Mouse (Mus musculus): ENCODE data around the gene Dohh. TPM values are rescaled to one million over a fixed set of nuclear protein-coding genes. Genes with fewer than 3 reads are reported as not detected.

The Dohh gene
- polyA plus RNA-seq, 1 experiment from 2014 or later, result 69.7 TPM

- Histone ChIP-seq H3K27ac (replicated peaks) (peak overlapping the region; percentile 98), H3K36me3 (peaks cover 65% of the 10 kb centered on the region), H3K9me3 (no peaks in the 10 kb centered on the region), H3K4me3 (peak overlapping the region; percentile 45), H3K27me3 (replicated peaks) (peaks cover 4% of the 10 kb centered on the region; the same call in 1 of the 2 replicates), H3K4me1 (peaks cover 96% of the 10 kb centered on the region), H3K9ac (peak overlapping the region; percentile 71), H3K4me2 (peak overlapping the region; percentile 65)
- WGBS, result 19% methylated on average over 31 of the region's 31 CpGs
- no peak for ATAC-seq (ENCODE audit: extremely low read depth, insufficient number of reproducible peaks, low FRiP score, low TSS enrichment)
These were observed 23.6 kb downstream of the Dohh start for GRCm38 (mm10) chr10:81407539-81408423.

GRCm38 (mm10) chr10:81408424-81408729, 24.1 kb downstream of the Dohh start:
- H3K27ac ChIP-seq (replicated peaks), result peak overlapping the region; percentile 98
- no peaks in the 10 kb centered on the region for H3K9me3 ChIP-seq
- H3K27me3 ChIP-seq (replicated peaks), result peaks cover 4% of the 10 kb centered on the region; the same call in 1 of the 2 replicates
- H3K4me3 ChIP-seq, result no peak overlapping the region
- peaks cover 96% of the 10 kb centered on the region for H3K4me1 ChIP-seq
- H3K36me3 ChIP-seq, result peaks cover 65% of the 10 kb centered on the region
- peak overlapping the region; percentile 65; the same call in 1 of the 2 replicates for H3K4me2 ChIP-seq
- WGBS, result 45% methylated on average over 13 of the region's 13 CpGs
- H3K9ac ChIP-seq, result peak overlapping the region; percentile 71; the same call in 1 of the 2 replicates
- ATAC-seq (ENCODE audit: extremely low read depth, insufficient number of reproducible peaks, low FRiP score, low TSS enrichment), result no peak

- peak; percentile 6; the same call in 1 of the 2 replicates for ATAC-seq (ENCODE audit: extremely low read depth, insufficient number of reproducible peaks, low FRiP score, low TSS enrichment)
- H3K27ac ChIP-seq (replicated peaks), result peak overlapping the region; percentile 98
- H3K36me3 ChIP-seq, result peaks cover 60% of the 10 kb centered on the region
- 13% methylated on average over 9 of the region's 9 CpGs for WGBS
- no peaks in the 10 kb centered on the region for H3K9me3 ChIP-seq
- peak overlapping the region; percentile 51 for H3K4me2 ChIP-seq
- H3K9ac ChIP-seq, result peak overlapping the region; percentile 71; the same call in 1 of the 2 replicates
- peaks cover 96% of the 10 kb centered on the region for H3K4me1 ChIP-seq
- peaks cover 4% of the 10 kb centered on the region; the same call in 1 of the 2 replicates for H3K27me3 ChIP-seq (replicated peaks)
- H3K4me3 ChIP-seq, result no peak overlapping the region
These were observed 24.7 kb downstream of the Dohh start for GRCm38 (mm10) chr10:81408871-81409291.

- H3K9ac ChIP-seq, result peak overlapping the region; percentile 71
- ATAC-seq (ENCODE audit: extremely low read depth, insufficient number of reproducible peaks, low FRiP score, low TSS enrichment), result no peak
- no peaks in the 10 kb centered on the region for H3K9me3 ChIP-seq
- peaks cover 56% of the 10 kb centered on the region for H3K36me3 ChIP-seq
- peak overlapping the region; percentile 98 for H3K27ac ChIP-seq (replicated peaks)
- H3K4me3 ChIP-seq, result peak overlapping the region; percentile 25
- 34% methylated on average over 8 of the region's 8 CpGs for WGBS
- H3K4me1 ChIP-seq, result peaks cover 96% of the 10 kb centered on the region
- peak overlapping the region; percentile 51 for H3K4me2 ChIP-seq
- H3K27me3 ChIP-seq (replicated peaks), result peaks cover 4% of the 10 kb centered on the region; the same call in 1 of the 2 replicates
These were observed 25.1 kb downstream of the Dohh start for GRCm38 (mm10) chr10:81409330-81409729.

- H3K4me3 ChIP-seq, result peak overlapping the region; percentile 25; the same call in 1 of the 2 replicates
- H3K36me3 ChIP-seq, result peaks cover 47% of the 10 kb centered on the region
- H3K9ac ChIP-seq, result peak overlapping the region; percentile 71
- no peak for ATAC-seq (ENCODE audit: extremely low read depth, insufficient number of reproducible peaks, low FRiP score, low TSS enrichment)
- H3K4me2 ChIP-seq, result peak overlapping the region; percentile 51
- H3K4me1 ChIP-seq, result peaks cover 100% of the 10 kb centered on the region
- peak overlapping the region; percentile 98 for H3K27ac ChIP-seq (replicated peaks)
- 56% methylated on average over 4 of the region's 4 CpGs for WGBS
- H3K27me3 ChIP-seq (replicated peaks), result 0 out of 2 replicates have a peak, but pooled peaks cover 4% of the 10 kb centered on the region
- H3K9me3 ChIP-seq, result no peaks in the 10 kb centered on the region
These were observed 26.1 kb downstream of the Dohh start for GRCm38 (mm10) chr10:81410350-81410749.

- no peak overlapping the region for H3K4me3 ChIP-seq
- WGBS, result 60% methylated on average over 9 of the region's 9 CpGs
These were observed 26.8 kb downstream of the Dohh start for GRCm38 (mm10) chr10:81410981-81411380.

GRCm38 (mm10) chr10:81411471-81412400, 27.5 kb downstream of the Dohh start:
- H3K27me3 ChIP-seq (replicated peaks), result 0 out of 2 replicates have a peak, but pooled peaks cover under 1% of the 10 kb centered on the region
- peak overlapping the region; percentile 98 for H3K27ac ChIP-seq (replicated peaks)
- H3K36me3 ChIP-seq, result peaks cover 40% of the 10 kb centered on the region
- H3K9ac ChIP-seq, result peak overlapping the region; percentile 71
- H3K4me2 ChIP-seq, result peak overlapping the region; percentile 37
- no peaks in the 10 kb centered on the region for H3K9me3 ChIP-seq
- WGBS, result 40% methylated on average over 18 of the region's 18 CpGs
- peaks cover 100% of the 10 kb centered on the region for H3K4me1 ChIP-seq
- no peak for ATAC-seq (ENCODE audit: extremely low read depth, insufficient number of reproducible peaks, low FRiP score, low TSS enrichment)
- H3K4me3 ChIP-seq, result no peak overlapping the region

More at GRCm38 (mm10) chr10:81410981-81411380, 26.8 kb downstream of the Dohh start:
- no peak for ATAC-seq (ENCODE audit: extremely low read depth, insufficient number of reproducible peaks, low FRiP score, low TSS enrichment)
- peaks cover 100% of the 10 kb centered on the region for H3K4me1 ChIP-seq
- H3K4me2 ChIP-seq, result peak overlapping the region; percentile 51
- peak overlapping the region; percentile 98 for H3K27ac ChIP-seq (replicated peaks)
- H3K9ac ChIP-seq, result peak overlapping the region; percentile 71
- H3K9me3 ChIP-seq, result no peaks in the 10 kb centered on the region
- H3K36me3 ChIP-seq, result peaks cover 47% of the 10 kb centered on the region
- H3K27me3 ChIP-seq (replicated peaks), result 0 out of 2 replicates have a peak, but pooled peaks cover 4% of the 10 kb centered on the region

- no peak for ATAC-seq (ENCODE audit: extremely low read depth, insufficient number of reproducible peaks, low FRiP score, low TSS enrichment)
- Histone ChIP-seq H3K27me3 (replicated peaks) (no peaks in the 10 kb centered on the region), H3K36me3 (peaks cover 34% of the 10 kb centered on the region), H3K9ac (peak overlapping the region; percentile 71), H3K9me3 (no peaks in the 10 kb centered on the region), H3K27ac (replicated peaks) (peak overlapping the region; percentile 98), H3K4me3 (no peak overlapping the region), H3K4me2 (peak overlapping the region; percentile 37), H3K4me1 (peaks cover 100% of the 10 kb centered on the region)
- 69% methylated on average over 16 of the region's 16 CpGs for WGBS
These were observed 28.5 kb downstream of the Dohh start for GRCm38 (mm10) chr10:81412586-81413309.

- Histone ChIP-seq H3K4me1 (peaks cover 100% of the 10 kb centered on the region), H3K9ac (peak overlapping the region; percentile 71), H3K4me2 (peak overlapping the region; percentile 50), H3K4me3 (peak overlapping the region; percentile 22; the same call in 1 of the 2 replicates), H3K27me3 (replicated peaks) (no peaks in the 10 kb centered on the region), H3K36me3 (peaks cover 31% of the 10 kb centered on the region), H3K9me3 (no peaks in the 10 kb centered on the region), H3K27ac (replicated peaks) (peak overlapping the region; percentile 98)
- ATAC-seq (ENCODE audit: extremely low read depth, insufficient number of reproducible peaks, low FRiP score, low TSS enrichment), result no peak
- WGBS, result 29% methylated on average over 26 of the region's 26 CpGs
These were observed 29.4 kb downstream of the Dohh start for GRCm38 (mm10) chr10:81413310-81414261.

All from heart, embryonic 13.5 days (tissue).